Mouse (Mus musculus) thymus, postnatal 25 days (tissue): Measurements from ENCODE around the gene Calhm1.
A peak's percentile ranks its signal among the peaks of the same experiment; 100 is the strongest.
"Not testable (repeated sequence)": the region's sequence is repeated elsewhere in the genome, so short reads cannot be mapped to it uniquely, and the experiment has no call there.

Source experiments
- DNase-seq: peaks from one replicate; pipeline ENCODE4 v3.0.0; 2022

Calhm1 gene

DNA sequence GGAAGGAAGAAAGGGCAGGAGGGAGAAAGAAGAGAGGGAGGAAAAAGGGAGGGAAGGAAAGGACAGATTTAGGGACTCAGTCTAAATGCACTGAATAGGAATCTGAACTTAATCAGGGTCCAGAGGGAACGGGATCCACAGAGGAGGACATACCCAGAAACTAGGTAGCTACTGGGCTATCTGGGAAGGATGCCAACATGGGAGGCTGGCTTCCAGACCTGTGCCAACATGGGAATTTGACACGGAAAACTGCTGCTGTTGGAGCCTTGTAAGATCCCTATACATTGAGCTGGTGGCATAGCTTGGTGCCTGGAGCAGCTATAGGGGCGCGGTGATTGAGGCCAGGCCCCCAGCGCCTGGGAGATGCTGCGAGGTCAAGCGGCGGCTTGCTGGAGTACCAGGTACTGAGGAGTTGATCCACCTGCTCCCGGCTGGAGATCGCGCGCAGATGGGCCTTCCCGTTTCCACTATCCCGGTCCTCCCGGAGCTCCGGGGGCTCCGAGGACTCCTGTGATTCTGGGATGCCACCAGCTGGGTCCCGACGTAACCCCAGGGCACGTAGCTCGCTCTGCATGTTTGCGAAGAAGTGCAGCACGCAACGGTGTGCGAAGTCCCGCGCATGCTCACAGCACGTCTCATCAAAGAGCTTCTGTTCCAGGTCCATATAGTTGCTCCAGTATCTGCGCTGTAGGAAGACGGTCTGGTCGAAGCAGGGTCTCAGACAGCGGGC is 7.4 kb upstream of the Calhm1 start:
- DNase-seq = no peak

DNA sequence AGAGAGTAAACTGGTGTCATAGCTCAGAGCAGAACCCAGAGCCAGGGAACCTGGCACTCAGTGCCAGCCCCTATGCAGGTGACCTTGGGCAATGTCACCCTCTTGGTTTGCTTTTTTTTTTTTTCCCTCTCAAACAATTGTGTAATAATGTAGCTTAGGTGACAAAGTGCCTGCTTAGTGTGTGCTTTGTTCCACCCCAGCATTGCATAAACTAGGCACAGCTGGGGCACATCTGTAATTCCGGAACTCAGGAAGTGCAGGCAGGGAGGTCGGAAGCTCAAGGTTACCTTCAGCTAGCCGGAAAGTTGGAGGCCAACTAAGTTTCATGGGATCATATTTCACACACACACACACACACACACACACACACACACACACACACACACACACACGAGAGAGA is 5.8 kb upstream of the Calhm1 start:
- no peak for DNase-seq

DNA sequence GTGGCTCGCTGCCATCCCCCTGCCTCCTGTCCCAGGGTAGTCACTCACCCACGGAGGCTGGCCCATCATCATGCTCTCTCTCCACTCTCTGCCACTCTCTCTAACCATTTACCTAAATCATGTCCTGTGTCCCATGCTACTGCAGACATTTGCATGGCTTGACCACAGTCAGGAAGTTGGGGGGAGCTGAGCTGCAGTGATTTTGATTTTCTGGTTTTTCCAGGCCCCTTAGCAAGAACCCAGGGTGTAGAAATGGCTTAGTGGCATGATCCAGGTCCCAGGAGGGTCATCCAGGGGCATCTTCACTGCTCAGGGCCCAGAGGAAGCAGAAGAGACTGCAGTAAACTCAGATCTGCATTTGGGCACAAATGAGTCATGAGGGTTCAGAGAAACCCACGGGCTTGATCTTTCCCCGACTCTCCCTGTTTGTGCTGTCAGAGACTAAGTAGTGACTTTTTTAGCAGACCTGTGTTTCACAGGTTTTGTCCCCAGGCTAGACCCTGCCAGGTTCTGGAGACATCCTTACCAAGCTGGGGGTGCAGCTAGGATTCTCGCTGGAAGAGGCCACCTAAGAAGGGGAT is 4.3 kb upstream of the Calhm1 start:
- DNase-seq = no peak

DNA sequence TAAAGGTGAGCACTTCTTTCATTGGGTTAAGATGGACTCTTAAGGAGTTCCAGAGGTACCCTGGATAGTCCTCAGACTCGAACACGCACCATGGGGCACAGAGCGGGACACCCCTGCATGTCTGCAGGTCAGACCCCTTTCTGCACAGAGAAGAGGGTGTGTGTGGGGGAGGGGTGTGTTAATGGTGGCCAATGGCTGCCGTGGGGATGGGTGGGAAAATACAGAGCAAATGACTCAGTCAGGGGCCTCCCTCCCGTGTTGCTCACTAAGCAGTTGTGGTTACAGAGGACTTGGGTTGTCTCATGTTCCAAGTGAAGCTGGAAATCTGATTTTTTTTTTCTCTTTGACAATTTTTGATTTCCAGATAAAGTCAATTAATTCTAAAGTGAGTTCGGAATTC is 1.6 kb downstream of the Calhm1 start:
- no peak for DNase-seq

DNA sequence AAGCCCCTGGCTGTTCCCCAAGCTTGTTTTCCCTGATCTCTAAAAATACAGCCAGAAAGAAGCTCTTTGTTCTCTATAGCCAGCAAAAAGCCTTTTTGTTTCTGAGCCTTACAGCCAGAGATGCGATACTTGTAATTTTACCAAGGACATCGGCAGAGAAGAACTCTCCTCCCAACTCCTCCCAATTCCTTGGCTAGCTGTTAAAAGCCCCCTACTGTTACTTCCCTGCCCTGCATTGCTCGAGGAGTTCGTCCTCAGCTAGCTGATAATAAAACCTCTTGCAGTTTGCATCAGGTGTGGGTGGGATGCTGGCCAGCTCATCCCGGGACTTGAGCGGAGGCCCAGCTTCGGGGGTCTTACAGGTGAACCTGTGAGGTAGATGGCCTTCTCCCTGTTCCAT is 4.4 kb downstream of the Calhm1 start:
- not testable (repeated sequence) for DNase-seq

DNA sequence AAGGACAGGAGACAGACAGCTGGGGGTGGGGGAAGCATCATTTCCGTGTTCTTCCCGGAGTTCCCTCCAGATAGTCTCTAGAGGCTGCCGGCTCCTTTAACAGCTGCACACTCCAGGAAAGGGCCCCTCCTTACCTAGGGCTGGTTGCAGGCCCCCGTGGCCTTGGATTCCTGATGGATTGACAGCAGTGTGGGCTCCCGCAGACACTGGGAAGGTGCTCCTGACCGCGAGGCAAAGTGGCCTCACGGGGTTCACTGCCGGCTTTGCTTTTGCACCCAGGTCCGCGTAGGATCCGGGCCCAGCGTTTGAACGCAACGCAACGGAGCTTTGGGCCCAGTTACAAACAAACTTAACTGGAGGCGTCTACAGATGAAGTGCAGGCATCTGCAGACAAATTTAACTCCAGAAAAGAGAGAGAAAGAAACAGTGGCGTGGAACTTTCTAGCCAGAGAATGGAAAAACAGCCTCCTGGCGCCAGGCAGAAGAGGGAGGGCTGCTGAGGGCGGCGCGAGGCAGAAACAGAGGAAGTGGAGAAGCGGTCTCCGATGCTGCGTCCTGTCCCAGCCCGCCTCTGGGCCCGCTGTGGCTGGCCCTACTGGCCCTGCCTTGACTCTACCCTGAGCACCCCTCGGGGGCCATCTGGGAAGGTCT is 6.2 kb downstream of the Calhm1 start, which contains the start of gene Calhm2:
TSS of gene Calhm2 (minus strand) at position 524 of the 651 bp plus-strand sequence.
- peak; percentile 62 for DNase-seq

DNA sequence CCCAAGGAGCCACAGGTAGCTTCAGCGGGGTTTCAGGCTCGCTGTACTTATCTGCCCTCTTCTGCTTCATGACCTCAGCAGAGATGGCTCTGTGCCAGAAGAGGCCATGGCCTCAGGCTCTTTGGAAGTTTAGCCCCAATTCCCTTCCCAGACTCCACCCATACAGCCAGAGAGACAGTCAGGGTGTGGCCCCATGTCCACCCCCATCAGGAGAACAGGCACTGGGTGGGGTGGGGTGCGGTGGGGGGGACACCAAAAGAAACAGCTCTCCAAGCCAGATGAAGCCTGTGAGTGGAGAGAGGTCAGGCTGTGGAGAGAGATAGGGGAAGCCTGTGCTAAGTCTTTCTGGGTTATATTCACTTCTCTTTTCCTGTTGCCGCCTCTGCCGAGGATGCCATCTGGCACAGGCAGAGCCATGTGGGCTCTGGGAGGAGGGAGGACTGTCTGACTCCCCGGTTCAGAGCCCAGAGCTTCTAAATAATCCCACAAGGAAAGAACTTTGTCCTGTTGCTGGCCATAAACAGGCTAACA is 6.9 kb downstream of the Calhm1 start:
- DNase-seq = peak; percentile 33

DNA sequence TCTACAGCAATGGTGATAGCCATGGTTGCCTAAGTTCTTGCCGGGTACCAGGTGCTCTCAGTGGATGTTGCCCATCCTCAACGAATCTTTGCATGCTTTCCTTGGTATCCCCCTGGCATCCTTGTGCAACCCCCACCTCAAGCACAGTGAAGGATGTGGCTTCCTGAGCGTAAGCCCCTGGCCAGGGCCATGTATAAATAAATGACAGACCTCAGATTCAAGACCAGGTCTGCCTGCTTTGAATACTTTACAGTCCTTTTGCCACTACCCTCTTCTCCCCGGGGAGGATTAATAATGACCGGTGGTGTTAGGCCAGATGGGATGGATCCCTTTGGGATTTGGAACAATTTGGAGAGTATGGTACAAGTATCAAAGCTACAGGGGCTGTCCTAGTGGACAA is 7.9 kb downstream of the Calhm1 start:
- DNase-seq = no peak

DNA sequence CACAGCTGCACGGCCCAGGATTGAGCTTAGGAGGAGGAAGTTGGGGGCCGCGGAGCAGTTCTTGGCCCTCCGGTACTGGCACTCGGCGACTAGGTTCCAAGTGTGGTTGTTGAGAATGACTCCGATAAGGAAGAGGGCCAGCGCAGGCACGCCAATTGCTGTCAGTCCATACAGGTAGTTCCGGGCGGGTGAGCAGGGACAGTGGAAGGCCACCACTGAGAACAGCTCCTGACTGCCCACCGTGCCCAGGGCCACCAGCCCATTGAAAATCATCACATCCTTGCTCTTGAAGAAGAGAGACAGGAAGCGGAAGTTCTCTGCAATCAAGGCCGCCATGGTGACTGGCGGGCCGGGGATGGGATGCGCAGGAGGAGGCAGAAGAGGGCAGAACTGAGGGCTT is 8.5 kb downstream of the Calhm1 start:
- DNase-seq = no peak

DNA sequence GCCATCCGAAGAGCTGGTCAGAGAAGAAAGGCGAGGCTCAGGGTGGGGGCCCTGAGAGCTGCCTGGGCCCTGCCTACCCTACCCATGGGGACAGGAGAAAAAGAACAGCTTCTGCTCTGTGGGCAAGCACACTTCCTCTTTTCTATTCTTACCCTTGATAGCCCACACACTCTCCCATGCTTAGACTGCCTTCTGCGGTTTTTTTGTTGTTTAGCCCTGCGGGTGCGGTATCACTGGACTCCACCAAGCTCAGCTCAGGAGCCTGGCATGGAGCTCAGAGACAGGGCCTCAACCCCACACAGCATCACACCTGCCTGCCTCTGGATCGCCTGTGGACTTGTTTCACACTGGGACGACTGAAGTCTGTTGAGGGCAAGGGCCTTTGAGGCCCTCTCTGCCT is 10.9 kb downstream of the Calhm1 start:
- no peak for DNase-seq

DNA sequence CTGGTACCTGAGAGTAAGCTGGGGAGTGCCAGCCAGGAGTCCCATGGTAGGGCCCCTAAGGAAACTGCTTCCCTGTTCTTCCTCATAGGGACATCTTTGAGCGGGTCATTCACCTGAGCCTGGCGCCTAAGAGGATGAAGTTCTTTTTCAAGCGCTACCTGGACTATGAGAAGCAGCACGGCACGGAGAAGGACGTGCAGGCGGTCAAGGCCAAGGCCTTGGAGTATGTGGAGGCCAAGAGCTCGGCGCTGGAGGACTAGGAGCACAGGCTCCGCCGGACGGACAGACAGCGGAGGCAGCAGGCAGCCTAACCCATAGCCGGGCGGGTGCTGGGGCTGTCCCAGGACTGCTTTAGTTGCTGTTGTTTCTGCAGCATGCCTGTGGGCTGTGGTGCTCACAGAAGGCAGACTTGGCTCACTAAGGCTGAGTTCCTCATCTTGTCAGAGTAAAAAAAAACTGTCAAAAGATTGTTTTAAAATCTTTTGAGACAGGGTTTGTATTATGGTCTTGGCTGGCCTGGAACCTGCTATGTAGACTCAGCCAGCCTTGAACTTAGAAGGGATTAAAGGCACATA is 13.4 kb downstream of the Calhm1 start:
- no peak for DNase-seq

DNA sequence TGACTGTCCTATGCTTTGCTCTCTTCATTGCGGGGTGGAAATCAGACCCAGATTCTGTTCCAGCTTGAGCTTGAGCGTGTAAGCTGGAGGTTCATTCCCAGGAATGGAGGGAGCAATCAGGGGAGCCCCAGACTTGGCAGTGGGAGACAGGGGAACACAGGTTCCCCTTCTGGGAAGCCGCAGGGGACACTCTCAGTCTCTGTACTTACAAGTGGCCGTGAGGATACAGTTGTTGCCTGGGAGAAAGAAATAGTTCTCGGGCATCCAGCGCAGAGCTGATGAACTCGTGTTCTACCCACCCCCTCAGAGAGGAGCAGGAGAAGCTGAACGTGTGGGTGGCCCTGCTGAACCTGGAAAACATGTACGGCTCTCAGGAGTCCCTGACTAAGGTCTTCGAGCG is 15.2 kb downstream of the Calhm1 start:
- DNase-seq = no peak

DNA sequence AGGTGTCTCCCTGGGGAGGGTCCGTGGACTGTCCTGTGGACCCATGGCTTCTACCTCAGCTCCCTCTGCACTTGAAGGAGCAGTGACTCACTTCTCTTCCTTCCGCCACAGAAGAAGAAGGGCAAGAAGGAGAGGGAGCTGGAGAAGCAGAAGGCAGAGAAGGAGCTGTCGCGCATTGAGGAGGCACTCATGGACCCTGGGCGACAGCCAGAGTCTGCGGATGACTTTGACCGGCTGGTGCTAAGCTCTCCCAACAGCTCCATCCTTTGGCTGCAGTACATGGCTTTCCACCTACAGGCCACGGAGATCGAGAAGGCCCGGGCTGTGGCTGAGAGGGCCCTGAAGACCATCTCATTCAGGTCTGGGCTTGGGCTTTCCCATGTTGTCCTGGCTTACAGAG is 15.9 kb downstream of the Calhm1 start:
- DNase-seq = no peak

DNA sequence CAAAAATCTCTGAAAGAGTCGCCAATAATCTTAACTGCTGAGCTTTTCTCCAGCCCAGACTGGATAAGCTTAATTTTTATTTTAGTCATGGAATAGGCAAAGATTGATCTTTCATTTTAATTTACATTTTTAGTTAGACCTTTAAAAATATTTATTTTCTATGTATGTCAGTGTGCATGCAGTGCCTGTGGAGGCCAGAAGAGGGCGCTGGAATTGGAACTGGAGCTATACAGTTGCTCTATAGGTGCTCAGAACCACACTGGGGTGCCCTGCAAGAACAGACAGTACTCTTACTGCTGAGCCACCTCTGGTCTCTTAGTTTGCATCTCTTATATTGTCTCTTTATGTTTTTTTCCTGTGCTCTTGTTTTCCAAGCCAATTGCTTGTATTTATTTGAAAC is 21.3 kb downstream of the Calhm1 start:
- peak; percentile 27 for DNase-seq

DNA sequence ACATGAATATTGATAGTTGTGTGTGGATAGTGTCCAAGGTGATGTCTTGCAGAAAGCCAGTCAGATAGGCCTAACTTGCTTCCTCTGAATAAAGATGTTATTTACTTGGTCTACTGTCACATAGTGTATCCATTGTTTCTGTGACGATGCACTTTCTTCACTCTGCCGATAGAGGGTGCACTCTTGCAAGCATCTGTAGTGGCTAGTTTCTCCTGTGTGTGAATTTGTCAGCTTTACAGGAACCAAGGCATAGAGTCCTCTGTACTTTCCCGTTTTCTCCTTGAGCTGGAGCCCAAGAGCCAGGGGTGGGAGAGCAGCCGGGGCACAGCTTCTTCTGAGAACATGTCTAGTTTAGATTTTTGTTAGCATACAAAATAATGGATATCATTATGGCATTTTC is 23.0 kb downstream of the Calhm1 start:
- no peak for DNase-seq

DNA sequence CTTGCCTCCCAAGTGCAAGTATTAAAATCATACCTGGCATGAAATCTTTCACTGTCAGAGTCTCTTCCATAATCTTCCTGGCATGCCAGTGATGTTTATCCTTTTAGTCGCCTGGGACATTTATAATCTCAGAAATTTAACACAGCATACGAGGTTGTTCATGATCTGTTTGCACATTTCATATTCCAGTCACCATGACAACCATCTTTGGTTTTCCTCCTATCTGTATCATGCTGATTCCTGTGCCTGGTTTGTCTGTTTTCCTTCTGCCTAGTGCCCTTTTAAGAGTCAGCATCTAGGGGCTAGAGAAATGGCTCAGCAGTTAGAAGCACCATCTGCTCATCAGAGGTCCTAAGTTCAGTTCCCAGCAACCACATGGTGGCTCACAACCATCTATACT is 25.4 kb downstream of the Calhm1 start:
- DNase-seq = no peak

DNA sequence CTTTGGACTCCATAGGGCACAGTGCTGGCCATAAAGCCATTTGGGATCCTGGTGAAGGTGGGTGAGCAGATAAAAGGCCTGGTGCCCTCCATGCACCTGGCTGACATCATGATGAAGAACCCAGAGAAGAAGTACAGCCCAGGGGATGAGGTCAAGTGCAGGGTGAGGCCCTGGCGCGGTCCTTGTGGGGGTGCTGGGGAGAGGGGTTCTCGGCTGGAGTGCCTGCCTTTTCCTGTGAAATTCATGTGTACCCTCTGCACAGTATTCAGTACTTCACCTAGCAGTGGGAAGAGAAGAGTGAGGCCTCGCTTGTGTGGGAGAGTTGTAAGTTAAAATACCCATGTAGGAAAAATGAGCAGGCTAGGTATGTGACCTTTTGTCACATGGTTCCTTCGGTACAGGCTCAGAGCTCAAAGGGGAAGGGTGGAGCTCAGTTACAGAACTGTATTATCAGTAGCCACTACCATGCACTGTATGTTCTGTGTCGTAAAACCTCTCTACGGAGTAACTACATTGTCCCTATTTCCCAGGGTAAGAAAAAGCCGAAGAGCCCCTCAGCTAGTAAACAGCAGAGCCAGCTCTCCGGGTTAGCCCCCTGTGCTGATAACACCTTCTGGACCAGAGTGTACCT is 39.3 kb downstream of the Calhm1 start:
- DNase-seq = no peak

DNA sequence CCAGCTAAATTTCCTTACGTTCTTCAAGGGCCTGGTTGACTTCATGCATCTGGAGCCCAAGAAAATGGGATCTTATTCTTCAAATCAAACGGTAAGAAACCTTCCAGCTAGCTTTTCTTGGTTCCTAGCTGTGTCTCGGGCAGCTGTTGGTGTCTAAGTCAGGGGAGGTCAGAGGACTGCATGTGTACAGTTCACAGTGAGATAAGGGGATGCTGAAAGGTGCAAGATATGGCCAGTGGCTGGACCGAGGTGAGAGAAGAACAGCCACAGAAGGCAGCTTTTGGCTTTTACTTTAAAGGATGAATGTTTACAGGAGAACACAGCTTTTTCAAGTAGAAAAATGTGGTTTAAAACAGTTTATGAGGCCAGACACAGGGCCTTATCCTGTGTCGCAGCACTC is 43.0 kb downstream of the Calhm1 start:
- no peak for DNase-seq
